Mouse (Mus musculus): ENCODE data around the gene Coq10b.

DNA sequence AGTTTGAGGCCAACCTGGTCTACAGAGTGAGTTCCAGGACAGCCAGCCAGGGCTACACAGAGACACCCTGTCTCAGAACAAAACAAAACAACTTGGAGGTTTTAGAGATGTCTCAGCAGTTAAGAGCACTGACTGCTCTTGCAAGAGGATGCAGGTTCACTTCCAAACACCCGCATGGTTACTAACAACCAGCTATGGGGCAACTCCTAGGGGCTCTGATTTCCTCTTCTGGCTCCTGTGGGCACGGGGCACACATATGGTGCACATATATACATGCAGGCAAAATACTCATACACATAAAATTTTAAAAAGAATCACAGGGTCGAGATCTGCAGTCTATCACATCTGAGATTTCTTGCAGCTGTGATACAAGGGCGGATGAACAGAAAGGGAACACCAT is 23.1 kb upstream of the Coq10b start:
- no peak for TF ChIP-seq CTCF (IDR thresholded peaks at IDR 0.05; ENCODE audit: low read depth)
- TF ChIP-seq EP300 (optimal IDR thresholded peaks at IDR 0.05): no peak
